Mouse (Mus musculus): ENCODE measurements around the gene Zfp282.

Zfp282 gene

DNA sequence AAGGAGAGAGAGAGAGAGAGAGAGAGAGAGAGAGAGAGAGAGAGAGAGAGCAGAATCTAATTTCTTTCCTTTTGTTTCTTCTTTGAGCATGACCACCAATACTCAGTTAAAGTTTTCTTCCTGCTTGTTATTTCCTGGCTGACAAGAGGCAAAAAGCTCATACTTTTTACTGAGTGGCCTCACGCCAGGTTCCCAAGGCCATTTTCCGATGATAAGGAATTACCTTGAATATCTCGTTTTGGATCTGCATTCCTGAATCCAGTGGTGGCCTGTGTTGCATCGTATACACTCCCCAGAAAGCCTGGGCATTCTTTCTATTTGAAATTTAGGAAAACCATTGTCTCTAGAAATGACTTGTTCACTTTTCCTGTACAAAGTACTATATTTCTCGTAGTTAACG, 22.4 kb downstream of the Zfp282 start:
- DNase-seq (ENCODE audit: low spot score in 2 of 2) = no peak

DNA sequence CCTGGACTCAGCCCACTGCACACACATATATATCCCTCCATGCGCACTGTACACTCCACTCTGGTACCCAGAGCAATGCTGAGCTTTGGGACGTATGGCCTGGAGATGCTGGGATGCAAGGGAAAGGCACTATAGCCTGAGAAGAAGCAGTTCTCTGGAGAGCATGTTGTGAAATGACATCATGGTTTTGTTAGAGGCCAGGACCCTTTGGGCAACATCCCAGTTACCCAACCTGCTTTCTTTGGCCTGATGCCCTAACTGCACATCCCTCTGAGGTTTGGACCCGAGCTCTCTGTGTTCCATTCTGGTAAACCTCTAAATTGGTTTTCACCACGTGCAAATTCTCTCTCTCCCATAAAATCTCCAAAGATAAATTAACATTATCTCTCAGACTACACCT, 26.6 kb downstream of the Zfp282 start:
- DNase-seq (ENCODE audit: low spot score in 2 of 2) = no peak

DNA sequence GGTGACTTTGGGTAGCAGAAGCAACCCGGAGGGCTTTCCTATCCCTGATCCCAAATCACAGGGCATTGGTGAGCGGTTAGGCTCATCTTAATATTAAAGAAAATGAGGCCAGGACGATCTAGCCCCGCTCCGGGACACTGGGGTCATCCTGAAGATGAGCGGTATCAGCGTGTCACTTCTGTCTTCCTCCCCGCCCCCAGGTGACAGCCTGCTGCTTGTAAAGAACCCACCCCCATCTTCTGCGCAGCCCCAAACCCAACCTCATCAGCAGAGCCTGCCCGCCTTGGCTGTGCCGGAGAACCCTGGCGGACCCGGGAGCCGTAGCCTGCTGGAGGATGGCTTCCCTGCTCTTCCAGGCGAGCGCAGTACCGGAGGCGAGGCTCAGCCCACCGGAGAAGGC, 27.4 kb downstream of the Zfp282 start:
- DNase-seq (ENCODE audit: low spot score in 2 of 2) = no peak

DNA sequence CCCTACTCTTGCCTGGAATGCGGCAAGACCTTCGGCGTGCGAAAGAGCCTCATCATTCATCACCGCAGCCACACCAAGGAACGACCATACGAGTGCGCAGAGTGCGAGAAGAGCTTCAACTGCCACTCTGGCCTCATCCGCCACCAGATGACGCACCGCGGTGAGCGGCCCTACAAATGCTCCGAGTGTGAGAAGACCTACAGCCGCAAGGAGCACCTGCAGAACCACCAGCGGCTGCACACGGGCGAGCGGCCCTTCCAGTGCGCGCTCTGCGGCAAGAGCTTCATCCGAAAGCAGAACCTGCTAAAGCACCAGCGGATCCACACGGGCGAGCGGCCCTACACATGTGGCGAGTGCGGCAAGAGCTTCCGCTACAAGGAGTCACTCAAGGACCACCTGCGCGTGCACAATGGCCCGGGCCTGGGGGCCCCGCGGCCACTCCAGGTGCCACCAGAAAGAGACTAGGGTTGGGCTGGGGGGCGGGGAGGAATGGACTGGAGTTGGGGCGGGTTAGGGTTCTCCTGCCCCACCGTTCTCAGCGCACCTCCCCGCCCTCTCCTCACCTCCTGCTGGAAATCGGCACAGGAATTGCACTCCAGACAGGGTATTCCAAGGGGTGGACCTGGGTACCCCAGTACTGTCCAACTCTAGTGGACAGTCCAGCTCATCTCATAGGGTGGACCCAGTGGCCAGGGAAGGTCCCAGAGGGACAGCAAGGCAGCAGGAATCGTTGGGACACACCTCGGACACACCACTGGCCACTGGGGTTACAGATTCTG, 28.1 kb downstream of the Zfp282 start:
- no peak for DNase-seq (ENCODE audit: low spot score in 2 of 2)

DNA sequence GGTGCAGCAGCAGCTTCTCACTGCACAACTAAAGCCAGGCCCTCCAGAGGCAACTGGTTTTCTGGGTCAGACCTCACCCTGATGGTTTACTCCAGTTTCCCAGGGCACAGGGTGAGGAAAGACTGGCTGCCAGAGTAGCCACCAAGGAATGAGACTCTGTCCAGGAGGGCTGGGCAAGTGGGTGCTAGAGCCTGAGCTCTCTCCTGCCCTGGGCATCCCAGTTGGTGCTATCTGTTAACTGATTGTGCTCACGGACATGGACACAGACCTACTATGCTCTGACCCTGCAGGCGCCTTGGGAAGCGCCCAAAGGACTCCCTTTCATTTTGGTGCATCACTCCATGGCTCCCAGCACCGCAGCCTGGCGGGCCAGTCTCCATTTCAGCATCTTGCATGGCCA, 29.3 kb downstream of the Zfp282 start:
- no peak for DNase-seq (ENCODE audit: low spot score in 2 of 2)

DNA sequence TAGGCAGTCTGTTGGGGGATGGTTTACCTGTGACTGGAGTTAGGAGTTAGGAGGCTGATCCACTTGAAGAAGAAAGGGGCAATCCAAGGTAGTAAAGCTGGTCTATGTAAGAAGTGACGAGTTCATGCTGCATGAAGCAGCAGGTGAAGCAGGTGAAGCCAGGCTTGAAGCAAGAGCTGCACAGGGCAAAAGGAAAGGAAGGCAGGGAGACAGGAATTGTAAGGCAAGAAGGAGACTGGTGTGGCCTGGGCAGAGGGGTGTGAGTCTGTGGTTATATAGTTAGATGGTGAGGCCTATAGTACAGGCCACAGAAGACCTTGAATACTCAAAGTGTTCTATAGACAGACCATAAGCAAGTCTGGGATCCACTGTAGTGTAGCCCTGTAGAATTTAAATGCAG, 32.0 kb downstream of the Zfp282 start:
- no peak for DNase-seq (ENCODE audit: low spot score in 2 of 2)

DNA sequence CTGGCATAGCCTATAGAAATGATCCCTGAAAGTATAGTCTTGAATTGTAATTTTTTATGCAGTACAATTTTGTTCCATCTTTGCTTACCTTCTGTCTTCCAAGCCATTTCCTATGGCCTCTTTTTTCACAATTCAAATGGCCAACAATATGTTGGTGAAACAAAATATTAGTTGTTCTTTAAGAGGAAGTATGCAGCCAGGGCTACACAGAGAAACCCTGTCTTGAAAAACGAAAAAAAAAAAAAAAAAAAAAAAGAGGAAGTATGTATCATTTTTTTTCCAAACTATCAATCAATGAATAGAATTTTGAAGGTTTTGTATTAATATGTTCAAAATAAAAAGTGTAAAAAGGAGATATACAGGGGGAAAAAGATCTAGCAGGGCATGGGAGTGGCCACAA, 34.6 kb downstream of the Zfp282 start:
- no peak for DNase-seq (ENCODE audit: low spot score in 2 of 2)

DNA sequence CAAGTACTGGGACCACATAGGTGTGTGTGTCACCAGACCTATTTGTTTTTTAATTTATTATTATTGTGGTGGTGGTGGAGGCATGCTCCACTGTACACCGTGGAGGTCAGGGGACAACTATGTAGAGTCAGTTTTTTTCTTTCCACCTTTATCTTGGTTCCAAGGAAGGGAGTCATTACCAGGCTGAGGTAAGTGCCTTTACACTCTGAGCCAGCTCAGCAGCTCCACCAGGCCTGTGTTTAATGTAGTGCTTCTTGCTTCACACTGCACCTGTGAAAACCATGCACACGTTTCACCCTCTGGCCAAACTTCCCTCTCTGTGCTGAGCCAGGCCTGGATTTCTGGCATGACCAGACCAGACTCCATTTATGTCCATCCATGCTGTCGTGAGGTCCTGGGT, 36.0 kb downstream of the Zfp282 start:
- no peak for DNase-seq (ENCODE audit: low spot score in 2 of 2)

DNA sequence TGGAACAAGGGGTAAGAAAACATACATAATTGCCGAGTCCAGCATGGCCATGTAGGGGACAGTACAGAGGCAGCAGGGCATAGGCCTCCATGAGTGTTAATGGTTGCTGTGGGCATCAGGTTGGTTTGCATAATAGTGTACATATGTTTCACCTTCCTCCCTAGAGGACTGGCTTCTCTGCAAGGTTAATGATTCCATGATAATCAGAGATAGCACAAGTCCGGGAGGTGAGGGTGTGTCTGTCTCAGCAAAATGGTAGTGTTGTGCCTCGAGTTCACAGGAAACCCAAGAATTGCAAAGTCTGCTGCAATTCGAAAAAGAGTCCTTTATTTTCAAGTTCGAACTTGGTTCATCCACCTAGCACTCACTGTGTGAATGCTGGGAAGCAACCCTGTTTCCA, 40.0 kb downstream of the Zfp282 start:
- DNase-seq (ENCODE audit: low spot score in 2 of 2) = no peak

DNA sequence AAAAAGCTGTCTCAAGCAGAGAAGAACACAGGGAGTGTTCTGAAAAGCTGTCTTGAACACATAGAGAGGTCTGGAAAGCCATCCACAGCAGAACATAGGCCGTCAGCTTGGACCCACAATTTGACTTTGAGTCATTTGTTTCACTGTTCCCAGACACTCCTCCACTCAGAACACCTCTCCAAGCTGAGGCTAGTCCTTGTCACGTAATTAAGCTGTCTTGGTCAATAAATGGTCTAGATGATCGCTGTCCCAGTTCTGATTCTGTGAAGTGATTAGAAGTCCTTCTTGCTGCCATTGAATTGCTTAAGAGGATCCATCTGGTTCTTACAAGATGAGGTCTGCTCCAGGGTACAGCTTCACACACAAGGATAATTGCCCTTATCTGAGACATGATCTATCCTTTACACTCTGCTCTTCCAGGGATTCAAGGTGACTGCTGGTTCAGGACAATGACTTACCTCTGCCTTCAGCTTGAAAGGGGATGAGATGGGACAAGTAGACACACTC, 41.8 kb downstream of the Zfp282 start:
- DNase-seq (ENCODE audit: low spot score in 2 of 2) = no peak

DNA sequence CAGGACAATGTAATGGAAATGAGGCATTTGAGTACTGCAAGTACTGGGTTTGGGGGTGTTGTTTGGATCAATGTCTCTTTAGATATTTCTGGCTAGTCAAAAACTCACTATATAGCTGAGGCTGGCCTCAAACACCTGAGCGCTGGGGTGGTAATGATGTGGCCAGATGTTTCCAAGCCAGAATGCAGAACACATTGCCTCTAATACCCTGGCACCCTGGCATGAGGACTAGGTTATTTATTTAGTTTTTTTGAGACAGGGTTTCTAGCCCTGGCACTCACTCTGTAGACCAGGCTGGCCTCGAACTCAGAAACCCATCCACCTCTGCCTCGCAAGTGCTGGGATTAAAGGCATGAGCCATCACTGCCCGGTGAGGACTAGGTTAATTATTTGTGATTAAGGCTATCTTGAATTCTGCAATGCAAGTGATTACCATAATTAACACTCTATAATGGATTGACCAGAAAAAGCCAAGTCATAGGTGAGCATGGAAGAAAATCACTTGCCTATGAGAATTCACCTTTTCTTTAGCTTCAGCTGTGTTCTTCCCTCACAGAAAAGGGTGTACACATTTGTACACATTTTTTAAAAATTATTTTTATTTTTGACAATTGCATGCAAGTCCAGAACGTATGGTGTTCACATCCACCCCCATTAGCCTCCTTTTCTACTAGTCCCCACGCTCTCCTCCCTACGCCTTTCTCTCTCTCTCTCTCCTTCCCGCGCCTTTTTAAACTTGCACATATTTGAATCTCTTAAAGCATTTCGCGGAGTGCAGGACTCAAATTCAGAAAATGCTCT, 42.8 kb downstream of the Zfp282 start:
- DNase-seq (ENCODE audit: low spot score in 2 of 2) = no peak

DNA sequence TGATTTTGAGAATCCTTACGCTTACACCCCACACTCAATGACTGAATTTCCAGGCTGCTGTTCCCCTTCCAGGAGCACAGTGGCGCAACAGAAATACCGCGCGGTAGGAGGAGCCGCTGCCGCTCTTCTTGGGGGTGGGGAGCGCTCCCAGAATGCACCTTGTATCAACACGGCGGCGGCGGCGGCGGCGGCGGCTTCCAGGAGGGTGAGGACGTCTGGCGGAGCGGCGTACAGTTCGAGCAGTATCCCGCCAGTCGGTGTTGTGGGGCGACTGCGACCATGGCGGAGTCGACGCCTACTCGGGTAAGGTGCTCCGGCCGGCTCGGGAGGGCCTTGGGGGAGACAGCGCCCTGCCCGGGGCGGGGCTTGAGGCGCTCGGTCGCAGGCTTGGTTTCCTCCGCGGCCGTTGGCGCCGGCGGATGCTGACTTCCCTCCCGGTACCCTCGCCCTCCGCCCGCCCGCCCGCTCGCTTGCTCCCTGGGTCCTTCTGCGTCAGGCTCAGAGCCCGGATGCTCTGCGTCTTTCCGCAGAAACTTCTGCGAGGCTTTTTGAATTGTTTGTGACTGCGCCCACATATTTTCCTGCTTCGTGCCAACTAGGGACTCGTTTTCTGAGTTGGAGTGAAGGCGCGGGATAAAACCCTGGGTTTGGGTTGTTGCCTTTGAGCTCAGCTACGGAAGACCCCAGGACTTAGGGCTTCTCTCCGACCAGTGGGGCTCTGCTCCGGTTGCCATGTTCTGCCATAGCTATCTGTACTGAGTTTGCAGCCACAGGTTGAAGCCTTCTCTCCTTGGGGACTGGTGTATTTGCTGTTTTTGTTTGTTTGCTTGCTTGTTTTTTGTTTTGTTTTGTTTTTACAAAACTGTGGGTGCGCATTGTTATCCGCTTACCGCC, 43.7 kb downstream of the Zfp282 start, which contains the start of gene Zfp212:
Gene Zfp212, plus strand, starts transcription at position 30 of the 894 bp plus-strand sequence.
- peak; percentile 84 to 89 for DNase-seq (ENCODE audit: low spot score in 2 of 2)

DNA sequence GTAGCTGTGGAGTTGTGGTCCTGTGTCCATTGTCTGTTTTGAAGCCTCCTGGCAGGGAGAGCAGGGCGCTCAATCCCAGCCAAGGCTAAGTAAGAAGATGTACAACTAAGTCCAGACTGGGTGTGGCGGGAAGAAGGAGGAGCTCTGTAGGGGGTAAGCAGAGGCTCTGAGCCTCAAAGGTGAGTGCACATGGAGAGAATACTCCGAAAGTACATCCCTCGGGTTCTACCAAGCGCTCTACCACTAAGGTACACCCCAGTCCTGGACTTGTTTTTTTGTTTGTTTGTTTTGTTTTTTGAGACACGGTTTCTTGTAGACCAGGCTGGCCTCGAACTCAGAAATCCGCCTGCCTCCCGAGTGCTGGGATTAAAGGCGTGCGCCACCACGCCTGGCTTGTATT, 65.5 kb downstream of the Zfp282 start:
- no peak for DNase-seq (ENCODE audit: low spot score in 2 of 2)

DNA sequence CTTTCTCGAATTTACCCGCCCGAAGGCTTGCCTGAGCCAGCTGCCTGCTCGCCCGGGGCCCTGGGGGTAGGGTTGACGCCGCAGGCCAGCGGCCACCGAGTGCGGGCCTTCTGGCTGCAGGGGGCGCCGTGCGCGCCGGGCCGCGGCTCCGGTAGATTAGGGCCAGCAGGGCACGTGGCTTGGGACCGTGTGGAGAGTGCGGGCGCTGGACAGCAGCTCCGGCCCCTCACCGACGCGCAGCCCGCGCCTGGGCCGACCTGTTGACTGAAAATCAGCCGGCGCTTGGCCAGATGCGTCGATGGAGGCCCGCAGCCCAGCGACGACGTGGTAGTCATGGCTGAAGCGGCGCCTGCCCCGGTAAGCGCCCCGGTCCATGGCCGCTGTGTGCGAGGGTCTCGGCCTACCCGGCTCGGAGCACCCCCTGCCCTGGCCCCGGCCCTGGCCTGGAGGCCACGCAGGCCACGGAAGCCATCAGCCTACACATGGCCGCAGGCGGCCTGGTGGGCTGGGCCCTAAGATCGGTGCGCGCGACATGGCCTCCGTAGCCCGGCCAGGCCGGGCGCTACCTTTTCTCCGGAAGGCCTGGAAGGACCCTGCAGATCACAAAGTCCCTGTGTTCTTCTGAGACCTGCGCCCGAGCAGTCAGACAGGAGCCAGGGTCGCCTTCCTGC, 66.2 kb downstream of the Zfp282 start:
- DNase-seq (ENCODE audit: low spot score in 2 of 2) = peak; percentile 49 to 52

DNA sequence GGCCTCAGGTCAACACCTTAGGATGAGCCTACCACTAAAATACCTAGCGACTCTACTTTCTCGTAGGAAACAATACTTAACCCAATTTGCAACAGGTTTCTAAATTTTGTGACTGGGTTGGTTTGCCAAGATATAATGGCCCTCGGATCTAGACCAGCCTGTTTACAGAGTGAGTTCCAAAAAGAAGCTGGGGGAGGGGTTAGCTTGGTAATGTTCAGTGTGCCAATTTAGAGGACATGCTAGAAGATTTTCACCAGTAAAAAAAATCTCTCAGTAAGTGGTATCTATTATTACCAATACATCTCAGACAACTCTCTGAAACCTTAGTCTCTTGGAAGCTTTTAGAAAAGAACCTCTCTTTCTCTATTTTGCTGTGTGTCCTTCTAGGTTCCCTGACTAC, 66.7 kb downstream of the Zfp282 start:
- no peak for DNase-seq (ENCODE audit: low spot score in 2 of 2)

DNA sequence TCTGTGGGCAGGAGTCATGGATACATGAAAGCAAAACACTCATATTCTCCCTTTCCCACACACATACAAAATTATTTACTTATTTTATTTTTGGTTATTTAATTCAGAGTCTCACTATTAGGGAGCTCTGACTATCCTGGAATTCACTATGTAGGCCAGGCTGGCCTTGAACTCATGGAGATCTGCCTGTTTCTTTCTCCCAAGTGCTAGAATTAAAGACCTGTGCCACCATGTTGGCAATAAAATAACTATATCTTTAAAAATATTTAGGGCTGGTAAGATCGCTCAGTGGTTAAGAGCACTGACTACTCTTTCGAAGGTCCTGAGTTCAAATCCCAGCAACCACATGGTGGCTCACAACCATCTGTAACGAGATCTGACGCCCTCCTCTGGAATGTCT, 70.4 kb downstream of the Zfp282 start:
- no peak for DNase-seq (ENCODE audit: low spot score in 2 of 2)

DNA sequence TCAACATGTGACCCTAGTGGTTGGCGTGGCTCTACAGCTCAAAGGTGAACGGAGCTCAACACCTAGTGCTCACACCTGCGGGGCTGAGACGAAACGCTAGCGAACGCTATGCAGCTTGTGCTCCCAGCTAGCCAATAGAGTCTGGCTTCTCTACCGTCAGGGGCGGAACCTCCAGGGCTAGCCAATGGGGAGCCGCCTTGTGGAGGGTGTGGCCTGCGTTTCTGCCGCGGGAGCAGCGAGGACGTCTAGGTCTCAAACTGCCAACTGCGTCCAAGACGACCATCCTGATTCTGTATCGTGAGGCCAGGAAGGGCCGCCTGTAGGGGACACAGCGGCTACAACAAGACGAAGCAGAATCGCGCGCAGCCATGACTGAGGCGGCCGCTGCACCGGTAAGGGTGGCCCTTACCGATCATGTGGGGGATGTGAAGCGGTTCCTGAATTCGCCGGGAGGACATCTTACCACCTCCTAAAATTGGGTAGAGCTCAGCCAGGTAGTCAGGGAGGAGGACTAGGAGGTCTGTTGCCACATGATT, 76.3 kb downstream of the Zfp282 start, which contains the start of gene Zfp956:
Gene Zfp956, plus strand, starts transcription at position 200 of the 536 bp plus-strand sequence.
- DNase-seq (ENCODE audit: low spot score in 2 of 2) = peak; percentile 93 to 95

DNA sequence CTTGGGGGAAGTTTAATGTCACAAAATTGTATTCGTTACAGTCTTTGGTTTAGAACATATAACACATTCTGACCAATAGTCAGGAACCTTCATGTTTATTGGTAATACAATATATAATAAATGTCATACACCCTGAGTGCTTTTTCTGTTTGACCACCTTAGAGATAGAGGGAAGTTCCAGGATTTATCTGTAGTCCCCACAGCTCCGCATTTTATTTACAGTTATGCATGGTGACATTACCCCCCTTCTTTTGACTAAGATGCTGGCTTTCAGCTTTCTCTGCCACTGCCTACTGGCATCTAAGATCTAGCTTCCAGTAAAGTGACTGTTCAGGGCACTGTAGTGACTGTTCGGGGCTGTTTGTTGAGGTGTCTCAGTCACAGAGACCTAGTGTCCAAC, 77.4 kb downstream of the Zfp282 start:
- DNase-seq (ENCODE audit: low spot score in 2 of 2) = no peak

DNA sequence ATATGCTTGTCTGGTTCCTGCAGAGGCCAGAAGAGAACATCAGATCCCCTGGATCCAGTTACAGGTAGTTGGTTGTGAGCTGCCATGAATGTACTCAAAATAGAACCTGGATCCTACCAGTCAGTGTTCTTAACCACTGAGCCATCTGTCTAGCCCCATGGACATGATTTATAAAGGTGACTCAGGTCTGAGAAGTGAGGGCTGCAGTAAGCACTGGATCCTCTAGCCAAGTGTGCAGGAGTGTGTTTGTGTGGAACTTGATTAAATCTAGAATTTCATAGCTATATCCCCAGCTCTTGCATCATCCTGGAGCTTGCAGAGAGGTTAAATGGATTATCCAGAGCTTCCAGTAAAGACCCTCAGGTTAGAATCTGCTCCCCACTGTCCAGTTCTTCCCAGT, 80.8 kb downstream of the Zfp282 start:
- no peak for DNase-seq (ENCODE audit: low spot score in 2 of 2)

All from frontal cortex, postnatal 36 days (tissue).